8 mouse cellular contexts compared by ENCODE assay signal in the genomic region with DNA sequence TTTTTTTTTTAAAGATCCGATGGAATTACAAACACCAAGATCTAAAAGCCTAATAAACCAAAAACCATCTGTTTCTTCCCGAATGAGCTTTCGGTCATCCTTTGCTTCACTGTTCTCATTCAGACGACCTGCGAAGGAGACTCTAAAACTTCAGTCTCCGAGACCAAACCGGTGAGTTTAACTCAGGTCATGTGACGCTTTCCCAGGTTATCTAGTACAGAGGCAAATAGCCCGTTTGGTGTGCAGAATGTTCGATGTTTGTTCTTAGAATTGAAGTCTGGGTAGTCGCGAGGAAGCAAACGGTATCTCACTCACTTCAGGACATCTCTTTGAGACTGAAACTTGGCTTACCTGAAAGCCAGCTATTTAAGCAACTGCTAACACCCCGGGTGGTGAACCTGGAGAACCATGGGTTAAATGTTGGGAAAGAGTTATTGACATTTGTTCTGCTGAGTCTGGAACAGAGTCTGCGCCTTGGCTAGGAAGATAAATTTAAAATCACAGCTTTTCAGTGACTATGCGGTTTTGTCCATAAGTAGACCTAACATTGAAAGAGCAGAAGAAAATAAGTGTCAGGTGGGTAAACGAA. TPM values are rescaled to one million over a fixed set of nuclear protein-coding genes. Genes with fewer than 3 reads are reported as not detected.
A peak's percentile ranks its signal among the peaks of the same experiment; 100 is the strongest.
DNase-seq lines count a peak whose midpoint lies in the region; ATAC-seq lines count a peak whose summit lies in the region.

No protein-coding gene starts in this region.

- DNase-seq in liver, embryonic 13.5 days: no peak
- no peak for DNase-seq in urinary bladder, postnatal 14 days (ENCODE audit: low spot score)
- no peak for DNase-seq in right cerebral cortex, postnatal 36 days (ENCODE audit: low spot score in 2 of 2)
- DNase-seq in spleen, postnatal 14 days (ENCODE audit: low spot score in 2 of 2): no peak

- H3K4me1 ChIP-seq in megakaryocyte, embryonic 14.5 days: peaks cover 37% of the 10 kb centered on the region
- 0 out of 2 replicates have a peak, but pooled peaks cover 2% of the 10 kb centered on the region for H3K4me1 ChIP-seq in heart, embryonic 16.5 days (ENCODE audit: control insufficient read depth, insufficient read depth, low read length)
- no peaks in the 10 kb centered on the region for H3K4me1 ChIP-seq in liver, embryonic 13.5 days (replicated peaks)
- H3K4me1 ChIP-seq in stomach, embryonic 16.5 days (ENCODE audit: control insufficient read depth, insufficient read depth, low read length): no peaks in the 10 kb centered on the region

- H3K4me3 ChIP-seq in megakaryocyte, embryonic 14.5 days (replicated peaks): peak overlapping the region; percentile 88
- H3K4me3 ChIP-seq in heart, embryonic 16.5 days (ENCODE audit: low read length): peak overlapping the region; percentile 61
- H3K4me3 ChIP-seq in liver, embryonic 13.5 days (replicated peaks): peak overlapping the region; percentile 47
- peak overlapping the region; percentile 55 for H3K4me3 ChIP-seq in stomach, embryonic 16.5 days (replicated peaks; ENCODE audit: low read length)

- ATAC-seq in megakaryocyte, adult 5-6 weeks (ENCODE audit: poor library complexity, severe bottlenecking): no peak
- no peak for ATAC-seq in heart, embryonic 16.5 days (replicated peaks; ENCODE audit: extremely low read depth, insufficient read depth, low FRiP score)
- no peak for ATAC-seq in liver, embryonic 13.5 days (ENCODE audit: low read depth)
- ATAC-seq in stomach, embryonic 16.5 days (ENCODE audit: insufficient read depth, low FRiP score): no peak

- H3K27me3 ChIP-seq in megakaryocyte, embryonic 14.5 days (replicated peaks): peaks cover 36% of the 10 kb centered on the region
- H3K27me3 ChIP-seq in heart, embryonic 16.5 days (ENCODE audit: control insufficient read depth, insufficient read depth, low read length): no peaks in the 10 kb centered on the region
- peaks cover 22% of the 10 kb centered on the region for H3K27me3 ChIP-seq in liver, embryonic 13.5 days
- no peaks in the 10 kb centered on the region for H3K27me3 ChIP-seq in stomach, embryonic 16.5 days (ENCODE audit: control insufficient read depth, insufficient read depth, low read length)

- H3K36me3 ChIP-seq in megakaryocyte, embryonic 14.5 days (replicated peaks; ENCODE audit: low read length): no peaks in the 10 kb centered on the region
- no peaks in the 10 kb centered on the region for H3K36me3 ChIP-seq in heart, embryonic 16.5 days (ENCODE audit: control insufficient read depth, insufficient read depth)
- no peaks in the 10 kb centered on the region for H3K36me3 ChIP-seq in liver, embryonic 13.5 days
- H3K36me3 ChIP-seq in stomach, embryonic 16.5 days (ENCODE audit: control insufficient read depth, insufficient read depth, low read length): no peaks in the 10 kb centered on the region

- no peak overlapping the region for H3K27ac ChIP-seq in heart, embryonic 16.5 days (ENCODE audit: low read length)
- H3K27ac ChIP-seq in liver, embryonic 13.5 days: no peak overlapping the region
- peak overlapping the region; percentile 91 for H3K27ac ChIP-seq in stomach, embryonic 16.5 days (ENCODE audit: low read length)

- peak overlapping the region; percentile 67 for H3K9ac ChIP-seq in heart, embryonic 16.5 days (ENCODE audit: low read length)
- no peak overlapping the region for H3K9ac ChIP-seq in liver, embryonic 13.5 days
- peak overlapping the region; percentile 69; the same call in 1 of the 2 replicates for H3K9ac ChIP-seq in stomach, embryonic 16.5 days (ENCODE audit: low read length)

- no peaks in the 10 kb centered on the region for H3K9me3 ChIP-seq in megakaryocyte, embryonic 14.5 days
- no peaks in the 10 kb centered on the region for H3K9me3 ChIP-seq in heart, embryonic 16.5 days (replicated peaks; ENCODE audit: control insufficient read depth, low read length)
- H3K9me3 ChIP-seq in liver, embryonic 13.5 days (replicated peaks): no peaks in the 10 kb centered on the region
- H3K9me3 ChIP-seq in stomach, embryonic 16.5 days (replicated peaks; ENCODE audit: control insufficient read depth, low read length): no peaks in the 10 kb centered on the region

- 36% methylated on average over 17 of the region's 17 CpGs for WGBS in heart, embryonic 16.5 days
- WGBS in liver, embryonic 13.5 days (ENCODE audit: insufficient replicate concordance): 32% methylated on average over 17 of the region's 17 CpGs
- WGBS in stomach, embryonic 16.5 days: 24% methylated on average over 17 of the region's 17 CpGs

- H3K4me2 ChIP-seq in heart, embryonic 16.5 days (ENCODE audit: low read depth, low read length): peak overlapping the region; percentile 92
- peak overlapping the region; percentile 39 for H3K4me2 ChIP-seq in liver, embryonic 13.5 days
- H3K4me2 ChIP-seq in stomach, embryonic 16.5 days (ENCODE audit: low read depth, low read length): peak overlapping the region; percentile 61

RNA-seq across cellular contexts. Expression of a gene that starts 39.0 kb away (rescaled TPM):
- polyA plus RNA-seq in megakaryocyte, embryonic 14.5 days (2012; ENCODE audit: insufficient read depth, low replicate concordance): 0.36 TPM in 1 of 2 replicates, not detected in the other
- not detected in 2 replicates for total RNA-seq in megakaryocyte, adult 5-6 weeks (2015)
- total RNA-seq in megakaryocyte, adult 5-6 weeks (2017): 0.11 TPM in 1 of 2 replicates, not detected in the other
- polyA plus RNA-seq in heart, embryonic 16.5 days (2015; fragmentation: Nextera tagmentation; extraction: Ambion mirVana): 0.14 and 0.92 TPM in 2 replicates
- polyA plus RNA-seq in liver, embryonic 13.5 days (2015; fragmentation: Nextera tagmentation; extraction: Ambion mirVana): 0.16 and 0.24 TPM in 2 replicates
- polyA plus RNA-seq in stomach, embryonic 16.5 days (2015; fragmentation: Nextera tagmentation; extraction: Ambion mirVana): 9.1 and 9.9 TPM in 2 replicates

RNA-seq across cellular contexts. Expression of a gene that starts 43.4 kb away (rescaled TPM):
- 0.48 TPM in 1 of 2 replicates, not detected in the other for polyA plus RNA-seq in megakaryocyte, embryonic 14.5 days (2012; ENCODE audit: insufficient read depth, low replicate concordance)
- total RNA-seq in megakaryocyte, adult 5-6 weeks (2015): 3.9 and 4.0 TPM in 2 replicates
- total RNA-seq in megakaryocyte, adult 5-6 weeks (2017): 4.2 and 4.6 TPM in 2 replicates
- polyA plus RNA-seq in heart, embryonic 16.5 days (2015; fragmentation: Nextera tagmentation; extraction: Ambion mirVana): 21.9 and 23.4 TPM in 2 replicates
- polyA plus RNA-seq in liver, embryonic 13.5 days (2015; fragmentation: Nextera tagmentation; extraction: Ambion mirVana): 5.3 and 6.6 TPM in 2 replicates
- polyA plus RNA-seq in stomach, embryonic 16.5 days (2015; fragmentation: Nextera tagmentation; extraction: Ambion mirVana): 33.5 and 33.7 TPM in 2 replicates

Comparison
In these comparisons a context has a peak if more than half of its experiments do, and no peak if none do; other contexts are left out.
1. H3K4me2 ChIP-seq: peak in every context shown above with its lines; median percentile 92 in heart, embryonic 16.5 days; 61 in stomach, embryonic 16.5 days; 39 in liver, embryonic 13.5 days.